Mouse (Mus musculus): ENCODE measurements at regions not wholly inside any gene's neighbourhood (a gene's known extent, or its start where the extent isn't known, plus 50 kb on each side); places are given as distances from the start of the nearest gene placed in this dataset.
"Not testable (repeated sequence)": the region's sequence is repeated elsewhere in the genome, so short reads cannot be mapped to it uniquely, and the experiment has no call there.

DNA sequence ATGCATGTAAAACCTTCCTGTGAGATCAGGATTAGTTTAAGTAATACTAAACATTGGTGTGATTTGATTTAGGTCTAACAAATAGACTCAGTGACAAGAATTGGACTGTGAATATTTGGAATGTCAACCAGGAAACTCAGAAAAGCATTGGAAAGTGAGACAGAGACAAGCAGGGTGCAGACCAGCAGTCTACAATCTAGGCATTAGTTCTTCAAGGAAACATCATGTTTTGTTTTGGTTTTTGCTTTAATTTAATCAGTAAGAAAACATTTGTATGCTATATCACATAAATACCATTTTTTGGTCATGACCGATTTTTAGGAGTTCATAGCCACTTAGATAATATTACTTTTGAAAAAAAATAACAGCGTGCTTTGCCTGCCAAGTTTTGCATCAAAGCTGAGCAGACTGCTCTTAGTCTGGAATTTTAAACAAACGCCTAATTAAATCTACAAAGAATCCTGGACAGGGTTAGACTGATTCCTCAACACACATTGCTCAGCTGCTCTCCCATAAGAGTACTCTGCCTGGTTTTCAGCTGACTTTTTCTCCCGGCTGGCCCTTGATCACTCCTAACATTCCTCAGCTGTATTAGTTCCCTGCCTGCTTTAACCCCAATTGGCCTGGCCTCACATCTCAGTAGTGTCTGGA, 396.5 kb upstream of the Kcnh7 start:
- Histone ChIP-seq H3K4me3 (ENCODE audit: low read length) (no peak overlapping the region), H3K4me2 (replicated peaks; ENCODE audit: low read depth, low read length) (no peak overlapping the region), H3K27me3 (ENCODE audit: control insufficient read depth, insufficient read depth, low read length) (no peaks in the 10 kb centered on the region), H3K36me3 (ENCODE audit: control insufficient read depth, insufficient read depth, low read length) (no peaks in the 10 kb centered on the region), H3K4me1 (ENCODE audit: control insufficient read depth, insufficient read depth, low read length) (no peaks in the 10 kb centered on the region), H3K27ac (ENCODE audit: low read depth, low read length) (no peak overlapping the region), H3K9me3 (ENCODE audit: control insufficient read depth, low read length) (no peaks in the 10 kb centered on the region), H3K9ac (ENCODE audit: low read depth, low read length) (no peak overlapping the region)
- no peak for ATAC-seq (ENCODE audit: low FRiP score, low TSS enrichment)
- 67% methylated on average over 4 of the region's 4 CpGs for WGBS

DNA sequence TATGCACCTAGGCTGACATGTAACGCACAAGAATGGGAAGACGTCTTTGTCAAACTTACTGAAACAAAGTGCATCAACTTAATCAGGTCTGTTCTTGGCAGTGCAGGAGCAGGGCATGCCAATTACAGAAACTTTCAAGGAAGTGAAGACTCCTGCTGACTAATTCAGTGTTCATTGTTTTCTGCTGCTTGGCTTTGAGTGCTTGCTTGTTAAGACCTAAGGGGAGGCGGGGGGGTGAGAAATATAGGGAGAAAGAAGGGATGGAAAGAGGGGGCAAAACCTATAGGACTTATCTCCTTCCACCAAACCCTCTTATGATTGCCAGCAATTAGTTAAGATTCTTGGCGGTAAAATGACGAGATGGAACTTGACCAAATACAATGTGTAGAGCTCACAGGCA, 391.1 kb upstream of the Kcnh7 start:
- H3K27ac ChIP-seq (ENCODE audit: low read depth, low read length) = no peak overlapping the region
- H3K4me2 ChIP-seq (replicated peaks; ENCODE audit: low read depth, low read length) = no peak overlapping the region
- no peaks in the 10 kb centered on the region for H3K9me3 ChIP-seq (ENCODE audit: control insufficient read depth, low read length)
- H3K9ac ChIP-seq (ENCODE audit: low read depth, low read length) = no peak overlapping the region
- H3K36me3 ChIP-seq (ENCODE audit: control insufficient read depth, insufficient read depth, low read length) = no peaks in the 10 kb centered on the region
- no peak for ATAC-seq (ENCODE audit: low FRiP score, low TSS enrichment)
- WGBS = 91% methylated on average over 5 of the region's 5 CpGs
- H3K4me3 ChIP-seq (ENCODE audit: low read length) = no peak overlapping the region
- H3K27me3 ChIP-seq (ENCODE audit: control insufficient read depth, insufficient read depth, low read length) = no peaks in the 10 kb centered on the region
- no peaks in the 10 kb centered on the region for H3K4me1 ChIP-seq (ENCODE audit: control insufficient read depth, insufficient read depth, low read length)

DNA sequence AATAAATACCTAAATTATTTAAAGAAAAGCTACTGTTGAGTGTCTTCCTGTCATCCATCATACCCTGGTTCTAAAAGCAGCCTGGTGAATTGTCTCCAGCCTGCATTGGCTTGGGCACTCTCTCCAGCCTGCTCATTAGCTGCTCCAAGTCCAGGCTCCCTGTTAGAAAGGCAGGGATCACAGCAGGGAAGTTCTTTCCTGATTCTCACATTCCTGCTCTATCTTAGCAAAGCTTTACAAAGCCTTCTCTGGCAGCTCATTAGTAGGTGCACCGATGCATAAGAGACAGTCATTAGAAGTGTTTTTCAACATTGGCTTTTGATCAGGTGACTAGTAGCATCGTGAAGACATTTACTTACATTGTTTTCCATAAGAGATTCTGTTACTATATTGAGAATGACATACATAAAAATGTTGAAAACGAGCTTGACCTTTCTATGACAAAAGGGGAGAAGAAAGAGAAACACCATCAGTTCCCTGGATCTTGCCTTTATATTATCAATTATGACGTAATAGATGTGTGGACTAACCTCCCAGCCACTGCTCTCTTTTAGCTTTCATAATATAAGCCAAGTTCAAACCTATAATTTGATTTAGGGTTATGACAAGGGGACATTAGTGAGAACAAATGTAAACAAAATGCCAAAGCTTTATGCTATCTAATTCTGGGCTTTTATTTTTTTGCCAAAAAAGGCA, 390.1 kb upstream of the Kcnh7 start:
- H3K4me1 ChIP-seq (ENCODE audit: control insufficient read depth, insufficient read depth, low read length) = no peaks in the 10 kb centered on the region
- no peak overlapping the region for H3K27ac ChIP-seq (ENCODE audit: low read depth, low read length)
- no peaks in the 10 kb centered on the region for H3K27me3 ChIP-seq (ENCODE audit: control insufficient read depth, insufficient read depth, low read length)
- no peaks in the 10 kb centered on the region for H3K36me3 ChIP-seq (ENCODE audit: control insufficient read depth, insufficient read depth, low read length)
- H3K4me2 ChIP-seq (replicated peaks; ENCODE audit: low read depth, low read length) = no peak overlapping the region
- no peak overlapping the region for H3K9ac ChIP-seq (ENCODE audit: low read depth, low read length)
- ATAC-seq (ENCODE audit: low FRiP score, low TSS enrichment) = no peak
- H3K9me3 ChIP-seq (ENCODE audit: control insufficient read depth, low read length) = no peaks in the 10 kb centered on the region
- WGBS = 40% methylated on average over 4 of the region's 4 CpGs
- H3K4me3 ChIP-seq (ENCODE audit: low read length) = no peak overlapping the region

DNA sequence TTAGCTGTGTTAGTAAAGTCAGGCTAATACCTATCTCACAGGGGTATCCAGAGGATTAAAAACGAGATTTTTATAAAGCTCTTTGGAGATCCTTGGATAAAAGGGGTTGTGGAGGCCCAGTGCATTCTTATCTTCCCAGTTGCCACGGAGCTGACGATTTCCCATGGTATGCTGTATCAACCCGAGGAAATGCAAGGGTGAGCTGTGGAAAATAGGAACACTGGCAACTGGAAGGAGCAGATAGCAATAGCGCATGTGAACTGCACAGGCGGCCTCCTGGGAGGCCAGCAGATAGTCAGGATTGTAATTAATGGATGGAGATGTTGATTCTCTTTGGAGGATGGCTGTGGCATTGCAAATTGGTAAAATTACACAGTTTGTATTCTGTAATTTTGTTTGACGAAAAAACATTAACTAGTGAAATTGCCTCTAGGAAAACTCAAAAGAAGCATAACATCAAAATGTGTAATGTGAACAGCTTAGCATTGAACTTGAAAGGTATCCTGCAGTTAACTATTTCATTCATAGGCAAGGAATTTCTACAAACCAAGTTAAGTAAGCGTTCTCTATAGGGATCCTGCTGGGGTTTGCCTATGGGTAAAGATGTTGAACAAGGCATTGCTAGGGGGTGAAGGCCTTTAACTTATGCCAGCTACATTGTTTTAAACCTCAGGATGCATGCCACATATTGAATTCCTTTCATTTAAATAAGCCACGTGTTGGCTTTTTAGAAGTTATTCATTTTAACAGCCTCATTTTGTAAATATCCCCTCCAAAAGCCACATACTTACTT, 389.1 kb upstream of the Kcnh7 start:
- no peak overlapping the region for H3K4me2 ChIP-seq (replicated peaks; ENCODE audit: low read depth, low read length)
- H3K9ac ChIP-seq (ENCODE audit: low read depth, low read length) = no peak overlapping the region
- H3K4me1 ChIP-seq (ENCODE audit: control insufficient read depth, insufficient read depth, low read length) = no peaks in the 10 kb centered on the region
- WGBS = 66% methylated on average over 9 of the region's 9 CpGs
- no peak overlapping the region for H3K4me3 ChIP-seq (ENCODE audit: low read length)
- H3K27me3 ChIP-seq (ENCODE audit: control insufficient read depth, insufficient read depth, low read length) = no peaks in the 10 kb centered on the region
- H3K9me3 ChIP-seq (ENCODE audit: control insufficient read depth, low read length) = no peaks in the 10 kb centered on the region
- no peak for ATAC-seq (ENCODE audit: low FRiP score, low TSS enrichment)
- H3K36me3 ChIP-seq (ENCODE audit: control insufficient read depth, insufficient read depth, low read length) = no peaks in the 10 kb centered on the region
- no peak overlapping the region for H3K27ac ChIP-seq (ENCODE audit: low read depth, low read length)

DNA sequence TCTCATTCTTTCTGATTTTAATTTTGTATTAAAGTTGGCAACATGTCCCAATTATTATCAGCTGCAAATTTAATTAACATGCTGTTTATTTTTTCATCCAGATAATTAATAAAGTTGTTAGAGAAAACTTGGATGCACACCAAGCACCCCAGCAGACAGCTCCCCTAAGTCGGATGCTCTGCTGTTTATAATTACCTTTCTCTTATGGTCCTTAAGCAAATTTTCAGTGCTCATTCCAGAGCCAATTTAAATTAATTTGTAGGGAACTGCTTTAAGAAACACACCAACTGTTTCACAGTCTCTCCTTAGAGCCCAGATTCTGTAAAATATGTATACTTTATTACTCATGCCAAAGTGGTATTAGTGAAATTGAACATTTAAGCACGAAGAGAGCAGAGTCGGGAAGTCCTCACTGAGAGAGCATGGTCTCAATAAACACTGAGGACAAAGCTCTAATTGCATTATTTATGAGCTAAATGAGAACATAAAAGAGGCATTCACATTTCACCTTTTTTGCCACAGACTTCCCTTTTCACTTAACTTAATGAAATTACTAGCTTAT, 372.9 kb upstream of the Kcnh7 start:
- Histone ChIP-seq H3K4me3 (ENCODE audit: low read length) (no peak overlapping the region), H3K27ac (ENCODE audit: low read depth, low read length) (no peak overlapping the region), H3K27me3 (ENCODE audit: control insufficient read depth, insufficient read depth, low read length) (no peaks in the 10 kb centered on the region), H3K4me2 (replicated peaks; ENCODE audit: low read depth, low read length) (no peak overlapping the region), H3K9me3 (ENCODE audit: control insufficient read depth, low read length) (no peaks in the 10 kb centered on the region), H3K36me3 (ENCODE audit: control insufficient read depth, insufficient read depth, low read length) (no peaks in the 10 kb centered on the region), H3K4me1 (ENCODE audit: control insufficient read depth, insufficient read depth, low read length) (no peaks in the 10 kb centered on the region), H3K9ac (ENCODE audit: low read depth, low read length) (no peak overlapping the region)
- 61% methylated on average over 3 of the region's 3 CpGs for WGBS
- no peak for ATAC-seq (ENCODE audit: low FRiP score, low TSS enrichment)

DNA sequence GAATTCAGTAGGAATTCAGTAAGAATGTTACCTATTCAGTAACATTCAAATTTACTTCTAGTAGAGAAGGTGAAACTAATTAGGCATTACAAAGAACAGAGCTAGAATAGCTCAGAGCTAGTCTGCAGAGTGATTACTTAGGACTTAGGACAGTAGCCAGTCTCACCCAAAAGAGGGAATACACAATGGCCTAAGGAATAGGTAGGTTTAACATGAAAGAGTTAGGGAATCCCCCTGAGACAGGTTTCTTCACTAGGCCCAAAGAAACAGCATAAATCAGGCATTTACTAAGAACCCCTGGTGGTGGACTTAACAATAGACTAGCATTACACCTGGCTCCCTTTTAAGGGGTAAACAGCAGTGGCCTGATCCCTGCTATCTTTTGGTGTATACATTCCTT, 357.7 kb upstream of the Kcnh7 start:
- H3K27me3 ChIP-seq (ENCODE audit: control insufficient read depth, insufficient read depth, low read length); H3K4me3 ChIP-seq (ENCODE audit: low read length); H3K9me3 ChIP-seq (ENCODE audit: control insufficient read depth, low read length); H3K36me3 ChIP-seq (ENCODE audit: control insufficient read depth, insufficient read depth, low read length); H3K4me1 ChIP-seq (ENCODE audit: control insufficient read depth, insufficient read depth, low read length); H3K27ac ChIP-seq (ENCODE audit: low read depth, low read length); ATAC-seq (ENCODE audit: low FRiP score, low TSS enrichment); H3K9ac ChIP-seq (ENCODE audit: low read depth, low read length); H3K4me2 ChIP-seq (replicated peaks; ENCODE audit: low read depth, low read length): not testable (repeated sequence)

DNA sequence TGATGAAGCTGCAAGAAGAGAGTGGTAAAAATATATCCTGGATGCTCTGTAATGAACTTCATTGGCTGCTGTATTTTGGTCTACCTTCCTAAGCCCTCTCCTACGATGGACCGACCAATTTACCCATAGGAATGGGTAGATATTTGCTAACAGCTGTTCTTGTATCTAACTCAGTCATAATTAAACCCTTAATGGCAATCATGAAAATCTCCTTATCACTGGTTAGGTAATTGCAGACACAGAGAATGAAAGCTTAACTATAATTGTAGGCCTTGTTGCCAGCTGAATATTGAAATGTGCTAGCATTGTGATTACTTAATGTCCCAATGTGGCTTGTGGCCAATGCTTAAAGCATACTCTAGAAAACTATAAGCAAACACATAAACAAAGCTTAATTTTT, 334.4 kb upstream of the Kcnh7 start:
- Histone ChIP-seq H3K9ac (ENCODE audit: low read depth, low read length) (no peak overlapping the region), H3K36me3 (ENCODE audit: control insufficient read depth, insufficient read depth, low read length) (no peaks in the 10 kb centered on the region), H3K4me3 (ENCODE audit: low read length) (no peak overlapping the region), H3K9me3 (ENCODE audit: control insufficient read depth, low read length) (no peaks in the 10 kb centered on the region), H3K27ac (ENCODE audit: low read depth, low read length) (no peak overlapping the region), H3K27me3 (ENCODE audit: control insufficient read depth, insufficient read depth, low read length) (no peaks in the 10 kb centered on the region), H3K4me2 (replicated peaks; ENCODE audit: low read depth, low read length) (no peak overlapping the region), H3K4me1 (ENCODE audit: control insufficient read depth, insufficient read depth, low read length) (no peaks in the 10 kb centered on the region)
- ATAC-seq (ENCODE audit: low FRiP score, low TSS enrichment) = no peak
- 95% methylated on average over 2 of the region's 2 CpGs for WGBS

DNA sequence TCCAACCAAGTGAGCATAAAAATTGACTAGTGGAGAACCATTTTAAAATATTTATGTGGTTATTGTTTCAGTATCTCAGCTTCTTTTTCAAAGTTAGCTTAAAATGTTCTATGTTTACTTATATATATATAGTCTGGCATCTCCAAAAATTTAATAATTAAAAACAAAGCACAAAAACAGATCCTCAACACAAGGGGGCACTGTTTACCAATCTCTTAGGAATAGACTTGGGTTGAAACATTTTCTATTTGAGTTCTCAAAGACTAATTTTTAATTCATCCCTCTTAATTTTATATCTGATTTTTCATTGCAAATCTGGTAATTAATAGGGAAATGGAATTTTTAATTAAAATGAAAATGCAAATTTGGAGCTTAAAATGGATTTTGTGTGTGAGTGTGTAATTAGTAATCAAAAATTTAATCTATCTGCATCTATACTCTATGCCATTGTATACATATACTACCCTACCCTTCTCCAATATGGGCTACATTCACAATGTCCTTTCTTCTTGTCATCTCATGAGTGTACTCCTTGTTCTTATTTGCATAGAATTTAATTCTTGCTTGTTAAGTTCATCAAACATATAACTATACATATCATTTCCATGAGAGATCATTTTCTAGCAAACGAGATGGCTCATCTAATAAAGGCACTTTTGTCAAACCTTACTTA, 329.6 kb upstream of the Kcnh7 start:
- Histone ChIP-seq H3K4me1 (ENCODE audit: control insufficient read depth, insufficient read depth, low read length) (no peaks in the 10 kb centered on the region), H3K36me3 (ENCODE audit: control insufficient read depth, insufficient read depth, low read length) (no peaks in the 10 kb centered on the region), H3K9ac (ENCODE audit: low read depth, low read length) (no peak overlapping the region), H3K27ac (ENCODE audit: low read depth, low read length) (no peak overlapping the region), H3K4me2 (replicated peaks; ENCODE audit: low read depth, low read length) (no peak overlapping the region), H3K9me3 (ENCODE audit: control insufficient read depth, low read length) (no peaks in the 10 kb centered on the region), H3K4me3 (ENCODE audit: low read length) (no peak overlapping the region), H3K27me3 (ENCODE audit: control insufficient read depth, insufficient read depth, low read length) (no peaks in the 10 kb centered on the region)
- 80% methylated on average over 1 of the region's 1 CpGs for WGBS
- ATAC-seq (ENCODE audit: low FRiP score, low TSS enrichment) = no peak

Measured in kidney, embryonic 14.5 days (tissue).